Mouse (Mus musculus) testis, adult 2 months (tissue): ENCODE data around the gene Hint1.

Experiments
- CTCF ChIP-seq: fragments of 200-500 bp; IDR thresholded peaks from 2 replicates; pipeline ENCODE4 v1.5.1; 2012; ENCODE audit warnings: low read depth, mild to moderate bottlenecking, inconsistent platforms, low read length, moderate library complexity; ENCODE audit not compliant: control insufficient read depth, insufficient read depth, insufficient replicate concordance
- POLR2A ChIP-seq: fragments of 200-500 bp; IDR thresholded peaks from 2 replicates; pipeline ENCODE4 v1.6.1; 2012; ENCODE audit warnings: low read depth, mild to moderate bottlenecking, inconsistent platforms, low read length, moderate library complexity; ENCODE audit not compliant: control insufficient read depth

DNA sequence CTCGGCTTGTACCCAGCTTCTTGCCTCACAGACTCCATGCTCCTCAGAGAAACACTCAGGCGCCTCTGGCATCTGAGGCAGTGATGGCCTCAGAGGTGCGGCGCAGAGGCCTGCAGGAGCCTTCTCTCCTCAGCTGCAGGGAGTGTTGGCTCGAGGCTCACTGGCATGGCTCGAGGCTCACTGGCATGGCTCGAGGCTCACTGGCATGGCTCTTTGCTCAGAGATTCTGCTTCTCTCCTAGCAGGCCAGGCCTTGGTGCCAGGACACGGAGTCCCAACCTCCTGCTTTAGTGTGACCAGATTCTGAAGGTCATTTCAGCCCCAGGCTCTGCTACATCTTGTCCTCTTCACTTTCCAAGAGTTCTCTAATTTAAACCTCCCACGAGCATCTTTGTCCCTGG lies 30.1 kb upstream of the Hint1 start:
- no peak for TF ChIP-seq CTCF
- no peak for TF ChIP-seq POLR2A
